Mouse (Mus musculus) G1E (cell line): ENCODE measurements around the gene Pcnx3.

Experiments
- CTCF ChIP-seq: IDR thresholded peaks from 2 replicates; pipeline ENCODE4 v1.5.1; 2012; ENCODE audit warnings: low read depth, low read length, inconsistent platforms, mixed read lengths
- POLR2AphosphoS5 ChIP-seq: IDR thresholded peaks from 2 replicates; pipeline ENCODE4 v1.6.1; 2012; ENCODE audit warnings: low read depth, low read length, inconsistent platforms; ENCODE audit not compliant: insufficient replicate concordance
- TAL1 ChIP-seq: conservative IDR thresholded peaks from 2 replicates; pipeline ENCODE4 v1.6.1; 2012; ENCODE audit warnings: low read depth, low read length, inconsistent platforms, mixed read lengths

- TF ChIP-seq CTCF, result no peak
- TF ChIP-seq POLR2AphosphoS5, result no peak
- TF ChIP-seq TAL1, result no peak
These were observed 33.9 kb downstream of the Pcnx3 start for GRCm38 (mm10) chr19:5654720-5655298.
